Mouse (Mus musculus) gastrocnemius, postnatal 4 days (tissue): Measurements from ENCODE around the gene Tln2. TPM values are rescaled to one million over a fixed set of nuclear protein-coding genes. Genes with fewer than 3 reads are reported as not detected.

Experiments
- microRNA-seq: library from miRNA; unstranded; fragments of <30 nt; microRNA quantifications from one replicate; pipeline ENCODE4 v1.2.0, GENCODE M21; 2021
- total RNA-seq, 2 experiments: library from RNA; stranded (reverse); gene quantifications; 2 replicates each; pipeline ENCODE4 v1.2.3; 2021

The Tln2 gene
- total RNA-seq, 2 experiments from 2014 or later, result 118 to 134 TPM

Small RNA genes within 50 kb of the gene (microRNA-seq; reads per million reads assigned to microRNA genes)
- 71.3 reads per million, percentile 47 among the genes with 10 or more reads in this experiment for gene Mir190a

Other genes starting within 250 kb of the Tln2 start
- under 1 TPM; 0.86 to 0.88 TPM for gene C2cd4b, start 199.7 kb upstream of the Tln2 start, total RNA-seq